Mouse (Mus musculus): Measurements from ENCODE around the gene Rhog.
"Not testable (repeated sequence)": the region's sequence is repeated elsewhere in the genome, so short reads cannot be mapped to it uniquely, and the experiment has no call there.

DNA sequence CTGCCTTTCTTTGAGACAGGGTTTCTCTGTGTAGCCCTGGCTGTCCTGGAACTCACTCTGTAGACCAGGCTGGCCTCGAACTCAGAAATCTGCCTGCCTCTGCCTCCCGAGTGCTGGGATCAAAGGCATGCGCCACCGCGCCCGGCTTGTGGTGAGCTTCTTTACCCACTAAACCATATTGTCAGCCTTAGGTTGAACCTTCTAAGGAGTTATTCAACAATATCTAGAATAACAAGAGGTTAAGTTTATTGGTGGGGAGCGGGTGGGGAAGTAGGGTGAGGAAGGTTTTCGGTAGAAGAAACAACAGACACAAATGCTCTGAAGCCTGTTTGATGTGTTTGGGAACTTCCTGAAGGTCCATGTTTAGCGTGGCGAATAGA lies 10.2 kb upstream of the Rhog start:
- TF ChIP-seq GATA1 (IDR thresholded peaks at IDR 0.05; ENCODE audit: borderline replicate concordance, low read length); FLI1 (IDR thresholded peaks at IDR 0.05; ENCODE audit: low read length): not testable (repeated sequence)
